In the genomic region with DNA sequence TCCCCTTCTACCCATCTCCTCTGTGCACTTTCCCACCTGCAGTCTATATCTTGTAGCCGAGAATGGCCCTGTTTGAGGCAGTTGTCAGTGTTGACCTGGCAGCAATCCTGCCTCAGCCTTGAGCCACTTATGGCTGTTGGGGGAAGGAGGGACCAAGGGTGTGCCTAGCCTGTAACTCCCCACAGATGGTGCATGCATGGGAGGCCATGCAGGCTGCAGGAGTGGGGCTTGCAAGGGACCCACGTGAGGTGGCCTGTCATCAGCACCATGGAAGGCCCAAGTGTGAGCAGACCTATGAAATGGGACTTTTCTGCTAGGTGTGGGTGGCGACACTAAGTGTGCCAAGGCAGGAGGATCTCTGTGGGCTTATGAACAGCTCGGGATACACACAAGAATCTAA, we compare ENCODE assay signal across 10 mouse cellular contexts. TPM values are rescaled to one million over a fixed set of nuclear protein-coding genes. Genes with fewer than 3 reads are reported as not detected.
DNase-seq lines count a peak whose midpoint lies in the region; ATAC-seq and TF ChIP-seq lines count a peak whose summit lies in the region.
"Had no signal": no experiment of that assay in that cellular context is flagged by ENCODE, and none has a peak within 500 bp of the region (broad histone marks: within the 10 kb centered on the region; RNA-seq: fewer than 3 reads in every experiment).

No protein-coding gene starts in this region.

- 0 out of 2 replicates have a peak overlapping the region, but pooled peaks have one; percentile 28 for H3K9ac ChIP-seq in heart, embryonic 11.5 days (ENCODE audit: low read depth, low read length)
- no peak overlapping the region for H3K9ac ChIP-seq in heart, adult 2 months (ENCODE audit: low read depth, low read length)
- H3K9ac ChIP-seq in midbrain, embryonic 11.5 days (ENCODE audit: low read length) = 0 out of 2 replicates have a peak overlapping the region, but pooled peaks have one; percentile 16
- H3K9ac ChIP-seq in midbrain, embryonic 15.5 days = no peak overlapping the region
- H3K9ac ChIP-seq in intestine, postnatal 0 days (ENCODE audit: low read depth, low read length) = no peak overlapping the region
- no peak overlapping the region for H3K9ac ChIP-seq in stomach, embryonic 15.5 days

- H3K36me3 ChIP-seq in heart, embryonic 11.5 days (ENCODE audit: control insufficient read depth, insufficient read depth, low read length) = peaks cover 32% of the 10 kb centered on the region
- H3K36me3 ChIP-seq in heart, adult 2 months (ENCODE audit: control insufficient read depth, insufficient read depth, low read length) = no peaks in the 10 kb centered on the region
- H3K36me3 ChIP-seq in midbrain, embryonic 11.5 days (ENCODE audit: control insufficient read depth, insufficient read depth, low read length) = peaks cover 24% of the 10 kb centered on the region
- H3K36me3 ChIP-seq in midbrain, embryonic 15.5 days (replicated peaks) = peaks cover 31% of the 10 kb centered on the region
- H3K36me3 ChIP-seq in intestine, postnatal 0 days (ENCODE audit: control insufficient read depth, insufficient read depth) = peaks cover 58% of the 10 kb centered on the region
- peaks cover 35% of the 10 kb centered on the region for H3K36me3 ChIP-seq in stomach, embryonic 15.5 days

- H3K4me2 ChIP-seq in heart, embryonic 11.5 days = peak overlapping the region; percentile 69
- peak overlapping the region; percentile 52; the same call in 1 of the 2 replicates for H3K4me2 ChIP-seq in midbrain, embryonic 11.5 days
- H3K4me2 ChIP-seq in midbrain, embryonic 15.5 days = no peak overlapping the region
- H3K4me2 ChIP-seq in intestine, postnatal 0 days (replicated peaks; ENCODE audit: low read depth) = peak overlapping the region; percentile 57
- H3K4me2 ChIP-seq in stomach, embryonic 15.5 days = peak overlapping the region; percentile 55; the same call in 1 of the 2 replicates

- DNase-seq in heart, adult 2 months = no peak
- DNase-seq in midbrain, embryonic 11.5 days (ENCODE audit: low spot score, missing footprints) = no peak
- no peak for DNase-seq in adrenal gland, adult (ENCODE audit: inconsistent age in 2 of 2, low spot score in 1 of 2)
- DNase-seq in gastrocnemius, postnatal 36 days = no peak
- DNase-seq: kidney, adult 11 months; thymus, postnatal 14 days had no signal

- no peaks in the 10 kb centered on the region for H3K9me3 ChIP-seq in heart, embryonic 11.5 days (replicated peaks; ENCODE audit: control insufficient read depth, low read length)
- no peaks in the 10 kb centered on the region for H3K9me3 ChIP-seq in midbrain, embryonic 11.5 days (ENCODE audit: control insufficient read depth, low read length)
- no peaks in the 10 kb centered on the region for H3K9me3 ChIP-seq in midbrain, embryonic 15.5 days
- no peaks in the 10 kb centered on the region for H3K9me3 ChIP-seq in intestine, postnatal 0 days (ENCODE audit: control insufficient read depth)
- H3K9me3 ChIP-seq in stomach, embryonic 15.5 days = no peaks in the 10 kb centered on the region

- peaks cover 57% of the 10 kb centered on the region for H3K4me1 ChIP-seq in heart, embryonic 11.5 days (ENCODE audit: control insufficient read depth, insufficient read depth, low read length)
- H3K4me1 ChIP-seq in heart, adult 2 months (ENCODE audit: control insufficient read depth, insufficient read depth, low read length) = peaks cover 7% of the 10 kb centered on the region
- H3K4me1 ChIP-seq in midbrain, embryonic 11.5 days (ENCODE audit: control insufficient read depth, insufficient read depth, low read length) = peaks cover 42% of the 10 kb centered on the region
- peaks cover 30% of the 10 kb centered on the region for H3K4me1 ChIP-seq in midbrain, embryonic 15.5 days
- peaks cover 34% of the 10 kb centered on the region for H3K4me1 ChIP-seq in intestine, postnatal 0 days (replicated peaks; ENCODE audit: control insufficient read depth, insufficient read depth, low read length)
- H3K4me1 ChIP-seq in stomach, embryonic 15.5 days = peaks cover 39% of the 10 kb centered on the region

- no peak for TF ChIP-seq EP300 in heart, adult 2 months (IDR thresholded peaks at IDR 0.05; ENCODE audit: insufficient read depth, low read depth, low read length)

- no peak overlapping the region for H3K4me3 ChIP-seq in heart, embryonic 11.5 days (ENCODE audit: low read depth, low read length)
- H3K4me3 ChIP-seq in heart, adult 2 months = no peak overlapping the region
- 0 out of 2 replicates have a peak overlapping the region, but pooled peaks have one; percentile 2 for H3K4me3 ChIP-seq in midbrain, embryonic 11.5 days (ENCODE audit: low read depth, low read length)
- no peak overlapping the region for H3K4me3 ChIP-seq in midbrain, embryonic 15.5 days
- H3K4me3 ChIP-seq in intestine, postnatal 0 days (ENCODE audit: low read depth, low read length) = no peak overlapping the region
- no peak overlapping the region for H3K4me3 ChIP-seq in stomach, embryonic 15.5 days (replicated peaks)

- TF ChIP-seq POLR2A in heart, adult 2 months (IDR thresholded peaks at IDR 0.05; ENCODE audit: insufficient read depth, low read depth, low read length) = no peak

- ATAC-seq in heart, embryonic 11.5 days (replicated peaks; ENCODE audit: insufficient number of reproducible peaks, low FRiP score, low TSS enrichment) = no peak
- peak; percentile 36 for ATAC-seq in midbrain, embryonic 11.5 days (ENCODE audit: low FRiP score)
- ATAC-seq in midbrain, embryonic 15.5 days (replicated peaks) = no peak; the same call in 1 of the 2 replicates
- ATAC-seq in intestine, postnatal 0 days = no peak
- ATAC-seq in stomach, embryonic 15.5 days (ENCODE audit: insufficient read depth, low FRiP score, low read depth) = no peak

- intact Hi-C loops in heart, adult 2 months (cut with DNase I) = no loop called here
- intact Hi-C loops in gastrocnemius, postnatal 36 days (cut with DNase I) = no loop called here

- no peak for TF ChIP-seq CTCF in heart, adult 2 months (IDR thresholded peaks at IDR 0.05)
- no peak for TF ChIP-seq CTCF in intestine, postnatal 0 days (IDR thresholded peaks at IDR 0.05; ENCODE audit: low read depth)

- H3K27me3 ChIP-seq in heart, embryonic 11.5 days (ENCODE audit: control insufficient read depth, insufficient read depth, low read length) = no peaks in the 10 kb centered on the region
- no peaks in the 10 kb centered on the region for H3K27me3 ChIP-seq in heart, adult 2 months (ENCODE audit: control insufficient read depth, insufficient read depth, low read length)
- H3K27me3 ChIP-seq in midbrain, embryonic 11.5 days (ENCODE audit: control insufficient read depth, insufficient read depth, low read length) = peaks cover 11% of the 10 kb centered on the region
- peaks cover 13% of the 10 kb centered on the region for H3K27me3 ChIP-seq in midbrain, embryonic 15.5 days (replicated peaks)
- H3K27me3 ChIP-seq in intestine, postnatal 0 days (replicated peaks; ENCODE audit: control insufficient read depth, insufficient read depth, low read length) = no peaks in the 10 kb centered on the region
- no peaks in the 10 kb centered on the region; the same call in 1 of the 2 replicates for H3K27me3 ChIP-seq in stomach, embryonic 15.5 days (replicated peaks)

- no peak overlapping the region for H3K27ac ChIP-seq in heart, embryonic 11.5 days (ENCODE audit: low read depth, low read length)
- H3K27ac ChIP-seq in heart, adult 2 months = no peak overlapping the region
- no peak overlapping the region for H3K27ac ChIP-seq in midbrain, embryonic 11.5 days (ENCODE audit: low read depth, low read length)
- no peak overlapping the region for H3K27ac ChIP-seq in midbrain, embryonic 15.5 days
- 0 out of 2 replicates have a peak overlapping the region, but pooled peaks have one; percentile 47 for H3K27ac ChIP-seq in intestine, postnatal 0 days (ENCODE audit: low read depth, low read length)
- H3K27ac ChIP-seq in stomach, embryonic 15.5 days = peak overlapping the region; percentile 38; the same call in 1 of the 2 replicates

- 40% methylated on average over 4 of the region's 4 CpGs for WGBS in heart, embryonic 11.5 days (ENCODE audit: insufficient replicate concordance)
- 50% methylated on average over 4 of the region's 4 CpGs for WGBS in heart, adult 2 months
- 38% methylated on average over 4 of the region's 4 CpGs for WGBS in midbrain, embryonic 11.5 days
- 33% methylated on average over 4 of the region's 4 CpGs for WGBS in midbrain, embryonic 15.5 days
- WGBS in intestine, postnatal 0 days = 26% methylated on average over 4 of the region's 4 CpGs
- WGBS in stomach, embryonic 15.5 days = 32% methylated on average over 4 of the region's 4 CpGs

- H3K79me2 ChIP-seq in heart, adult 2 months (replicated peaks; ENCODE audit: control insufficient read depth, insufficient read depth, low read length) = no peaks in the 10 kb centered on the region

RNA-seq across cellular contexts. Expression of a gene that starts 0.5 kb away (rescaled TPM):
- polyA plus RNA-seq in heart, embryonic 11.5 days (2014; fragmentation: Nextera tagmentation; extraction: Ambion mirVana) = 0.23 and 0.67 TPM in 2 replicates
- 1 to 10 TPM in 1 of 2 experiments, under 1 TPM in 1; 0.64 to 1.1 TPM for total RNA-seq in heart, adult 2 months (2021)
- polyA plus RNA-seq in heart, adult 2 months (2012; rRNA removed) = 0.32 and 1.2 TPM in 2 replicates
- polyA plus RNA-seq in midbrain, embryonic 11.5 days (2014; fragmentation: Nextera tagmentation; extraction: Ambion mirVana) = 0.12 TPM in 1 of 2 replicates, not detected in the other
- 1.1 TPM in 2 replicates for polyA plus RNA-seq in midbrain, embryonic 15.5 days (2015; fragmentation: Nextera tagmentation; extraction: Ambion mirVana)
- 0.85 and 1.5 TPM in 2 replicates for polyA plus RNA-seq in intestine, postnatal 0 days (2015; fragmentation: Nextera tagmentation; extraction: Ambion mirVana)
- polyA plus RNA-seq in stomach, embryonic 15.5 days (2015; fragmentation: Nextera tagmentation; extraction: Ambion mirVana) = 1.2 and 1.5 TPM in 2 replicates
- total RNA-seq in gastrocnemius, postnatal 36 days (2021) = under 1 TPM; 0.37 to 0.41 TPM

RNA-seq across cellular contexts. Expression of a gene that starts 7.8 kb away (rescaled TPM):
- polyA plus RNA-seq in heart, embryonic 11.5 days (2014; fragmentation: Nextera tagmentation; extraction: Ambion mirVana) = 4.6 and 4.7 TPM in 2 replicates
- total RNA-seq in heart, adult 2 months (2021) = 10 to 100 TPM; 10.6 to 11.1 TPM
- polyA plus RNA-seq in heart, adult 2 months (2012; rRNA removed) = 9.6 and 10.5 TPM in 2 replicates
- polyA plus RNA-seq in midbrain, embryonic 11.5 days (2014; fragmentation: Nextera tagmentation; extraction: Ambion mirVana) = 2.8 and 4.4 TPM in 2 replicates
- polyA plus RNA-seq in midbrain, embryonic 15.5 days (2015; fragmentation: Nextera tagmentation; extraction: Ambion mirVana) = 19.7 and 22.5 TPM in 2 replicates
- polyA plus RNA-seq in intestine, postnatal 0 days (2015; fragmentation: Nextera tagmentation; extraction: Ambion mirVana) = 29.6 and 32.8 TPM in 2 replicates
- polyA plus RNA-seq in stomach, embryonic 15.5 days (2015; fragmentation: Nextera tagmentation; extraction: Ambion mirVana) = 12.8 and 13.6 TPM in 2 replicates
- total RNA-seq in gastrocnemius, postnatal 36 days (2021) = 1 to 10 TPM; 2.2 to 2.6 TPM

RNA-seq across cellular contexts. Expression of a gene that starts 13.2 kb away (rescaled TPM):
- polyA plus RNA-seq in heart, embryonic 11.5 days (2014; fragmentation: Nextera tagmentation; extraction: Ambion mirVana) = 66.1 and 70.0 TPM in 2 replicates
- 10 to 100 TPM; 29.9 to 31.5 TPM for total RNA-seq in heart, adult 2 months (2021)
- polyA plus RNA-seq in heart, adult 2 months (2012; rRNA removed) = 49.3 and 56.1 TPM in 2 replicates
- 94.3 and 104 TPM in 2 replicates for polyA plus RNA-seq in midbrain, embryonic 11.5 days (2014; fragmentation: Nextera tagmentation; extraction: Ambion mirVana)
- 153 and 159 TPM in 2 replicates for polyA plus RNA-seq in midbrain, embryonic 15.5 days (2015; fragmentation: Nextera tagmentation; extraction: Ambion mirVana)
- 40.8 and 45.2 TPM in 2 replicates for polyA plus RNA-seq in intestine, postnatal 0 days (2015; fragmentation: Nextera tagmentation; extraction: Ambion mirVana)
- polyA plus RNA-seq in stomach, embryonic 15.5 days (2015; fragmentation: Nextera tagmentation; extraction: Ambion mirVana) = 88.5 and 90.5 TPM in 2 replicates
- total RNA-seq in gastrocnemius, postnatal 36 days (2021) = 10 to 100 TPM; 14.2 to 15.9 TPM

RNA-seq across cellular contexts. Expression of a gene that starts 14.8 kb away (rescaled TPM):
- polyA plus RNA-seq in heart, embryonic 11.5 days (2014; fragmentation: Nextera tagmentation; extraction: Ambion mirVana) = 102 and 107 TPM in 2 replicates
- 10 to 100 TPM; 55.6 to 58.1 TPM for total RNA-seq in heart, adult 2 months (2021)
- polyA plus RNA-seq in heart, adult 2 months (2012; rRNA removed) = 44.3 and 54.9 TPM in 2 replicates
- polyA plus RNA-seq in midbrain, embryonic 11.5 days (2014; fragmentation: Nextera tagmentation; extraction: Ambion mirVana) = 89.1 and 97.7 TPM in 2 replicates
- 26.6 and 29.9 TPM in 2 replicates for polyA plus RNA-seq in midbrain, embryonic 15.5 days (2015; fragmentation: Nextera tagmentation; extraction: Ambion mirVana)
- polyA plus RNA-seq in intestine, postnatal 0 days (2015; fragmentation: Nextera tagmentation; extraction: Ambion mirVana) = 99.8 and 111 TPM in 2 replicates
- 78.8 and 79.1 TPM in 2 replicates for polyA plus RNA-seq in stomach, embryonic 15.5 days (2015; fragmentation: Nextera tagmentation; extraction: Ambion mirVana)
- total RNA-seq in gastrocnemius, postnatal 36 days (2021) = 10 to 100 TPM; 19.7 to 20.9 TPM

RNA-seq across cellular contexts. Expression of a gene that starts 19.2 kb away (rescaled TPM):
- polyA plus RNA-seq in heart, embryonic 11.5 days (2014; fragmentation: Nextera tagmentation; extraction: Ambion mirVana) = 47.5 and 61.4 TPM in 2 replicates
- total RNA-seq in heart, adult 2 months (2021) = 10 to 100 TPM; 46.6 to 53.8 TPM
- polyA plus RNA-seq in heart, adult 2 months (2012; rRNA removed) = 48.5 and 56.9 TPM in 2 replicates
- 43.3 and 53.7 TPM in 2 replicates for polyA plus RNA-seq in midbrain, embryonic 11.5 days (2014; fragmentation: Nextera tagmentation; extraction: Ambion mirVana)
- 90.4 and 92.6 TPM in 2 replicates for polyA plus RNA-seq in midbrain, embryonic 15.5 days (2015; fragmentation: Nextera tagmentation; extraction: Ambion mirVana)
- 54.0 and 59.4 TPM in 2 replicates for polyA plus RNA-seq in intestine, postnatal 0 days (2015; fragmentation: Nextera tagmentation; extraction: Ambion mirVana)
- 78.9 and 80.4 TPM in 2 replicates for polyA plus RNA-seq in stomach, embryonic 15.5 days (2015; fragmentation: Nextera tagmentation; extraction: Ambion mirVana)
- total RNA-seq in gastrocnemius, postnatal 36 days (2021) = 10 to 100 TPM; 36.5 to 42.5 TPM

Comparison
In these comparisons a context has a peak if more than half of its experiments do, and no peak if none do; other contexts are left out.
1. H3K9ac ChIP-seq: peak in heart, embryonic 11.5 days (single experiment) and midbrain, embryonic 11.5 days (single experiment); none in heart, adult 2 months (single experiment), midbrain, embryonic 15.5 days (single experiment), intestine, postnatal 0 days (single experiment) and stomach, embryonic 15.5 days (single experiment).
2. H3K27ac ChIP-seq: peak in intestine, postnatal 0 days (single experiment) and stomach, embryonic 15.5 days (single experiment); none in heart, embryonic 11.5 days (single experiment), heart, adult 2 months (single experiment), midbrain, embryonic 11.5 days (single experiment) and midbrain, embryonic 15.5 days (single experiment).